Mouse (Mus musculus) liver, embryonic 14.5 days (tissue): ENCODE results near the gene Ralb. TPM values are rescaled to one million over a fixed set of nuclear protein-coding genes. Genes with fewer than 3 reads are reported as not detected.

Source experiments
- ATAC-seq: fragments of 200-750 bp; cut with Nextera tagmentation; 2 replicates; pipeline ENCODE4 v1.8.0; 2017; ENCODE audit warnings: moderate number of reproducible peaks, mild to moderate bottlenecking, moderate library complexity; ENCODE audit not compliant: insufficient read depth
- DNase-seq, 3 experiments: peaks; one replicate each; pipeline ENCODE4 v3.0.0-alpha.2; 2012 to 2013; ENCODE audit warnings: low read depth in 3 of 3, low spot score in 3 of 3
- H3K27ac ChIP-seq: fragments of 300-500 bp; sonication (generic); 2 replicates; pipeline ENCODE4 v1.5.1; 2014; ENCODE audit warnings: moderate library complexity, mild to moderate bottlenecking, control low read depth, inconsistent platforms
- H3K27me3 ChIP-seq: fragments of 300-500 bp; sonication (generic); 2 replicates; pipeline ENCODE4 v1.6.1; 2014; ENCODE audit warnings: mild to moderate bottlenecking, low read length, moderate library complexity; ENCODE audit not compliant: control insufficient read depth, insufficient read depth
- H3K36me3 ChIP-seq: fragments of 300-500 bp; sonication (generic); replicated peaks from 2 replicates; pipeline ENCODE4 v1.6.1; 2014; ENCODE audit warnings: low read depth; ENCODE audit not compliant: control insufficient read depth, insufficient read depth
- H3K4me1 ChIP-seq, 2 experiments: fragments of 200-500 bp in 1 of 2; fragments of 300-500 bp in 1 of 2; sonication (generic) in 1 of 2; replicated peaks; 2 replicates each; pipeline ENCODE4 v1.6.1; 2012 to 2014; ENCODE audit warnings: antibody characterized with exemption in 1 of 2, inconsistent platforms in 1 of 2, low read length in 1 of 2; ENCODE audit not compliant: control insufficient read depth in 2 of 2, insufficient read depth in 2 of 2
- H3K4me2 ChIP-seq: fragments of 300-500 bp; sonication (generic); 2 replicates; pipeline ENCODE4 v1.6.1; 2014; ENCODE audit warnings: low read depth, mild to moderate bottlenecking, control low read depth, moderate library complexity
- H3K4me3 ChIP-seq, 2 experiments: fragments of 200-500 bp in 1 of 2; fragments of 300-500 bp in 1 of 2; sonication (generic) in 1 of 2; 2 replicates each; pipeline ENCODE4 v1.5.1; 2012 to 2014; ENCODE audit warnings: low read depth in 2 of 2, low read length in 2 of 2, mild to moderate bottlenecking in 2 of 2, control low read depth in 1 of 2, inconsistent platforms in 1 of 2, moderate library complexity in 1 of 2; ENCODE audit not compliant: insufficient read depth in 1 of 2
- H3K9ac ChIP-seq: fragments of 300-500 bp; sonication (generic); replicated peaks from 2 replicates; pipeline ENCODE4 v1.6.1; 2014; ENCODE audit warnings: mild to moderate bottlenecking, control low read depth, moderate library complexity
- H3K9me3 ChIP-seq: fragments of 300-500 bp; sonication (generic); 2 replicates; pipeline ENCODE4 v1.6.1; 2016; ENCODE audit warnings: low read length, mixed read lengths; ENCODE audit not compliant: control insufficient read depth
- CTCF ChIP-seq: IDR thresholded peaks from 2 replicates; pipeline ENCODE4 v1.5.1; 2016; ENCODE audit warnings: antibody characterized with exemption, low read depth, control low read depth
- EP300 ChIP-seq: IDR thresholded peaks from 2 replicates; pipeline ENCODE4 v1.6.1; 2016; ENCODE audit warnings: antibody characterized with exemption, low read depth
- WGBS: fragments of 180-500 bp; shearing (Covaris S2); extraction: QIAGEN DNeasy Blood & Tissue Kit; methylation state at CpG from one replicate; pipeline ENCODE4 v1.1.7; 2014; ENCODE audit not compliant: insufficient replicate concordance; 5-methylcytosine and 5-hydroxymethylcytosine counted together
- polyA plus RNA-seq, 2 experiments: library from polyadenylated mRNA; depleted of rRNA in 1 of 2; stranded (reverse) in 1 of 2; unstranded in 1 of 2; fragments of >200 nt; fragmentation: Nextera tagmentation in 1 of 2; extraction: Ambion mirVana in 1 of 2; gene quantifications; 2 replicates each; pipeline versions ENCODE4 v1.2.1 to v1.2.3; 2012 to 2014

Gene Ralb
- polyA plus RNA-seq (2012; rRNA removed): 8.7 and 11.6 TPM in 2 replicates
- 25.7 and 26.0 TPM in 2 replicates for polyA plus RNA-seq (2014; fragmentation: Nextera tagmentation; extraction: Ambion mirVana)

GRCm38 (mm10) chr1:119504260-119505062, at the start of gene Ralb:
Gene Ralb, minus strand, starts transcription at chr1:119504794.
- DNase-seq (peak; percentile 89 to 91 (median 91)), ATAC-seq (peak; percentile 97)
- TF ChIP-seq CTCF (no peak), EP300 (no peak)
- no peaks in the 10 kb centered on the region for H3K36me3 ChIP-seq
- H3K27ac ChIP-seq: no peak within 1 kb of the TSS
- H3K4me1 ChIP-seq: peaks cover 6 to 22% of the 10 kb centered on the region in 2 experiments; a peak in 3 of 4 replicates
- no peaks in the 10 kb centered on the region for H3K27me3 ChIP-seq
- H3K4me3 ChIP-seq: peak within 1 kb of the TSS; percentile 65 to 70
- WGBS: under 1% methylated on average over 57 of the region's 57 CpGs
- H3K9ac ChIP-seq: peak within 1 kb of the TSS; percentile 14
- H3K4me2 ChIP-seq: peak within 1 kb of the TSS; percentile 71
- H3K9me3 ChIP-seq: no peaks in the 10 kb centered on the region

GRCm38 (mm10) chr1:119551651-119552050, 47.1 kb upstream of the Ralb start:
- no peak overlapping the region for H3K4me2 ChIP-seq
- no peaks in the 10 kb centered on the region for H3K27me3 ChIP-seq
- no peak for TF ChIP-seq EP300
- TF ChIP-seq CTCF: no peak
- no peak for DNase-seq
- no peaks in the 10 kb centered on the region for H3K4me1 ChIP-seq
- H3K4me3 ChIP-seq: no peak overlapping the region
- 64% methylated on average over 1 of the region's 1 CpGs for WGBS
- no peaks in the 10 kb centered on the region for H3K9me3 ChIP-seq
- ATAC-seq: no peak
- no peaks in the 10 kb centered on the region for H3K36me3 ChIP-seq
- H3K27ac ChIP-seq: no peak overlapping the region
- H3K9ac ChIP-seq: no peak overlapping the region

GRCm38 (mm10) chr1:119550064-119550463, 45.5 kb upstream of the Ralb start:
- Histone ChIP-seq H3K27ac (no peak overlapping the region), H3K9ac (no peak overlapping the region), H3K36me3 (no peaks in the 10 kb centered on the region), H3K4me1 (peaks cover 2 to 5% of the 10 kb centered on the region in 2 experiments), H3K27me3 (no peaks in the 10 kb centered on the region), H3K9me3 (no peaks in the 10 kb centered on the region), H3K4me2 (no peak overlapping the region), H3K4me3 (no peak overlapping the region)
- ATAC-seq (no peak), DNase-seq (no peak)
- TF ChIP-seq CTCF (no peak), EP300 (no peak)
- WGBS: 65% methylated on average over 2 of the region's 2 CpGs

- TF ChIP-seq CTCF (no peak), EP300 (no peak)
- peaks cover 7 to 12% of the 10 kb centered on the region in 2 experiments for H3K4me1 ChIP-seq
These were observed 44.7 kb upstream of the Ralb start for GRCm38 (mm10) chr1:119549327-119549689.

GRCm38 (mm10) chr1:119548668-119549326, 44.2 kb upstream of the Ralb start:
- Histone ChIP-seq H3K27me3 (no peaks in the 10 kb centered on the region), H3K4me2 (no peak overlapping the region), H3K9ac (no peak overlapping the region), H3K4me3 (no peak overlapping the region), H3K4me1 (peaks cover 7 to 12% of the 10 kb centered on the region in 2 experiments), H3K36me3 (no peaks in the 10 kb centered on the region), H3K27ac (no peak overlapping the region), H3K9me3 (no peaks in the 10 kb centered on the region)
- TF ChIP-seq CTCF (peak; percentile 87), EP300 (no peak)
- peak; percentile 46 to 58 (median 53) for DNase-seq
- 58% methylated on average over 7 of the region's 7 CpGs for WGBS
- peak; percentile 32; the same call in 1 of the 2 replicates for ATAC-seq

More at GRCm38 (mm10) chr1:119549327-119549689, 44.7 kb upstream of the Ralb start:
- Histone ChIP-seq H3K9ac (no peak overlapping the region), H3K27me3 (no peaks in the 10 kb centered on the region), H3K36me3 (no peaks in the 10 kb centered on the region), H3K27ac (no peak overlapping the region), H3K4me3 (no peak overlapping the region), H3K4me2 (no peak overlapping the region), H3K9me3 (no peaks in the 10 kb centered on the region)
- 76% methylated on average over 7 of the region's 7 CpGs for WGBS
- ATAC-seq (no peak), DNase-seq (no peak)
